Mouse (Mus musculus) midbrain, embryonic 12.5 days (tissue): ENCODE data around the gene Arl5c. TPM values are rescaled to one million over a fixed set of nuclear protein-coding genes. Genes with fewer than 3 reads are reported as not detected.

ENCODE experiments used
- ATAC-seq: fragments of 200-750 bp; cut with Nextera tagmentation; 2 replicates; pipeline ENCODE4 v1.8.0; 2017; ENCODE audit warnings: low read depth, moderate TSS enrichment, moderate library complexity; ENCODE audit not compliant: low FRiP score
- H3K27ac ChIP-seq: fragments of 300-500 bp; sonication (generic); replicated peaks from 2 replicates; pipeline ENCODE4 v1.5.1; 2016; ENCODE audit warnings: mild to moderate bottlenecking
- H3K27me3 ChIP-seq: fragments of 300-500 bp; sonication (generic); 2 replicates; pipeline ENCODE4 v1.6.1; 2016; ENCODE audit warnings: mild to moderate bottlenecking
- H3K36me3 ChIP-seq: fragments of 300-500 bp; sonication (generic); 2 replicates; pipeline ENCODE4 v1.6.1; 2016
- H3K4me1 ChIP-seq: fragments of 300-500 bp; sonication (generic); 2 replicates; pipeline ENCODE4 v1.6.1; 2016
- H3K4me2 ChIP-seq: fragments of 300-500 bp; sonication (generic); replicated peaks from 2 replicates; pipeline ENCODE4 v1.6.1; 2016; ENCODE audit warnings: mild to moderate bottlenecking, moderate library complexity
- H3K4me3 ChIP-seq: fragments of 300-500 bp; sonication (generic); 2 replicates; pipeline ENCODE4 v1.5.1; 2016; ENCODE audit warnings: mild to moderate bottlenecking
- H3K9ac ChIP-seq: fragments of 300-500 bp; sonication (generic); replicated peaks from 2 replicates; pipeline ENCODE4 v1.6.1; 2016; ENCODE audit warnings: mild to moderate bottlenecking, moderate library complexity
- H3K9me3 ChIP-seq: fragments of 300-500 bp; sonication (generic); 2 replicates; pipeline ENCODE4 v1.6.1; 2016; ENCODE audit warnings: mild to moderate bottlenecking
- WGBS: fragments of 180-500 bp; shearing (Covaris S2); methylation state at CpG from one replicate; pipeline ENCODE4 v1.1.7; 2016; 5-methylcytosine and 5-hydroxymethylcytosine counted together
- polyA plus RNA-seq: library from polyadenylated mRNA; unstranded; fragments of >200 nt; fragmentation: Nextera tagmentation; extraction: Ambion mirVana; gene quantifications from 2 replicates; pipeline ENCODE4 v1.2.1, GENCODE M21; 2016

Arl5c gene
- polyA plus RNA-seq, 1 experiment from 2014 or later: 7.4 TPM

DNA sequence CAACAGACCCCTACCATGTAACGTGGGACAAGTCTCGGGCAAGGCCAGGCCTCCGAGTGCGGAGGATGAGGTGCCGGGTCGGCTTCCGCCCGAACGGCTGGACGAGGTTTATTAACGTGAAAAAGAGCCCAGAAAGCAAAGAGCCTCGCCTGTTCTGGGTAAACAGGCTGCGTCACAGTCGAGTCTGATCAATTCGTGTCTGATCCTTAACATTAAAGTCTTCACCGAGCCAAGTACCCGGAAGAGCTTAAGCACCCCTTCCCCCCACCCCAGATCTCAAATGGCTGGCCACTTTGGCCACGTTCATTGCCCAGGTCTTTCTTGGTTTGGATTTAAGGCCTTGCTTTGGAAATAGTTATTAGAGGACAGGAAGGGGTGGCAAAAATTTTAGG, 31.3 kb upstream of the Arl5c start:
- Histone ChIP-seq H3K4me1 (peaks cover 27% of the 10 kb centered on the region), H3K4me3 (peak overlapping the region; percentile 100), H3K9me3 (no peaks in the 10 kb centered on the region), H3K9ac (peak overlapping the region; percentile 98), H3K27me3 (no peaks in the 10 kb centered on the region), H3K4me2 (peak overlapping the region; percentile 93), H3K36me3 (peaks cover 31% of the 10 kb centered on the region), H3K27ac (peak overlapping the region; percentile 94)
- no peak for ATAC-seq
- under 1% methylated on average over 18 of the region's 18 CpGs for WGBS

GRCm38 (mm10) chr11:98026570-98027296, 30.8 kb upstream of the Arl5c start, which contains the start of gene Rpl19:
Gene Rpl19, plus strand, starts transcription at chr11:98026710.
- H3K9ac ChIP-seq: peak within 1 kb of the TSS; percentile 98
- peak within 1 kb of the TSS; percentile 100 for H3K4me3 ChIP-seq
- H3K36me3 ChIP-seq: peaks cover 31% of the 10 kb centered on the region
- H3K9me3 ChIP-seq: no peaks in the 10 kb centered on the region
- under 1% methylated on average over 54 of the region's 69 CpGs for WGBS
- peak within 1 kb of the TSS; percentile 94 for H3K27ac ChIP-seq
- peak within 1 kb of the TSS; percentile 93 for H3K4me2 ChIP-seq
- ATAC-seq: peak; percentile 71
- peaks cover 27% of the 10 kb centered on the region for H3K4me1 ChIP-seq
- H3K27me3 ChIP-seq: no peaks in the 10 kb centered on the region

- Histone ChIP-seq H3K4me1 (peaks cover 32% of the 10 kb centered on the region), H3K4me2 (peak overlapping the region; percentile 93), H3K4me3 (peak overlapping the region; percentile 100), H3K27me3 (peaks cover 3% of the 10 kb centered on the region; the same call in 1 of the 2 replicates), H3K36me3 (peaks cover 30% of the 10 kb centered on the region), H3K9me3 (no peaks in the 10 kb centered on the region), H3K9ac (peak overlapping the region; percentile 98), H3K27ac (peak overlapping the region; percentile 94)
- no peak for ATAC-seq
- WGBS: 7% methylated on average over 15 of the region's 15 CpGs
These were observed 30.2 kb upstream of the Arl5c start for GRCm38 (mm10) chr11:98026248-98026569.

DNA sequence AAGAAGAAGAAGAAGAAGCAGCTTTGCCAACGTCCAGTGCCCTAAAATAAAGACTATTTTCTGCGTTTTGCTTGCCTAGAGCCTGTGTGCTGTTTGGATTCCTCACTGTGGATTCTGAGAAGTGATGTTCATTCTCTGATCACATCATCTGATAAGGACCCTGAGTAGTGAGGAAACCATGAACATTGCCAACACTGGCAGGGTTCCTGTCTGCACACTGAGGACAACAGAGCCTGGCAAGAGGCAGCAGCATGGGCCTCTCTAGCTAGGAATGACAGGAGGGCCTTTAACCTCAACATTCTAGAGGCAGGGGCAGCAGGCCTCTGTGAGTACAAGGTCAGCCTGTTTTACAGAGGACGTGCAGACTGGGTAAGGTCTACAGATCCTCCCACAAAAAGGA, 28.5 kb upstream of the Arl5c start:
- Histone ChIP-seq H3K4me3 (no peak overlapping the region), H3K4me2 (no peak overlapping the region), H3K27me3 (peaks cover 8% of the 10 kb centered on the region; the same call in 1 of the 2 replicates), H3K9me3 (no peaks in the 10 kb centered on the region), H3K36me3 (peaks cover 14% of the 10 kb centered on the region), H3K9ac (no peak overlapping the region), H3K4me1 (peaks cover 49% of the 10 kb centered on the region), H3K27ac (no peak overlapping the region)
- 95% methylated on average over 3 of the region's 3 CpGs for WGBS
- ATAC-seq: no peak

GRCm38 (mm10) chr11:98022555-98023371, 26.8 kb upstream of the Arl5c start, which contains the start of gene Cacnb1:
Gene Cacnb1, minus strand, starts transcription at chr11:98023034.
- Histone ChIP-seq H3K9me3 (no peaks in the 10 kb centered on the region), H3K4me2 (peak within 1 kb of the TSS; percentile 77), H3K4me1 (peaks cover 59% of the 10 kb centered on the region), H3K36me3 (peaks cover 4% of the 10 kb centered on the region), H3K27me3 (peaks cover 8% of the 10 kb centered on the region; the same call in 1 of the 2 replicates), H3K27ac (peak within 1 kb of the TSS; percentile 93), H3K9ac (peak within 1 kb of the TSS; percentile 95), H3K4me3 (peak within 1 kb of the TSS; percentile 75)
- WGBS: under 1% methylated on average over 50 of the region's 52 CpGs
- ATAC-seq: peak; percentile 55

DNA sequence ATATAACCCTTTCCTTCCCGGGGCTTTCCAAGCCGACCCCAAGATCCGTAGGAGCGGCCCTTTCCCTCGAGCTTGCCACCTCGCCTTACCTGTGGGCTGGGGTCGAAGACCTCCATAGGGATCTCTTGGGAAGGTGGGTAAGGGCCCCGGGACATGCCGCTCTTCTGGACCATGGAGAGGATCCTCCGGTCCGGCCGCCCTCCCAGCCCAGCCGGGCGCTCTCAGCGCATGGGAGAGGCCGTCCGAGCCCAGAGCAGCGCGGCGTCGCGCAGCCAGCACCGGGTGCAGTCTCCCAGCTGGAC, 26.2 kb upstream of the Arl5c start:
- under 1% methylated on average over 12 of the region's 23 CpGs for WGBS
- Histone ChIP-seq H3K27ac (peak overlapping the region; percentile 93), H3K36me3 (peaks cover 9% of the 10 kb centered on the region), H3K27me3 (peaks cover 8% of the 10 kb centered on the region; the same call in 1 of the 2 replicates), H3K4me2 (peak overlapping the region; percentile 77), H3K9me3 (no peaks in the 10 kb centered on the region), H3K4me3 (peak overlapping the region; percentile 75), H3K4me1 (peaks cover 54% of the 10 kb centered on the region), H3K9ac (peak overlapping the region; percentile 95)
- peak; percentile 12 for ATAC-seq

GRCm38 (mm10) chr11:98021565-98022252, 25.7 kb upstream of the Arl5c start:
- Histone ChIP-seq H3K4me2 (peak overlapping the region; percentile 77), H3K9me3 (no peaks in the 10 kb centered on the region), H3K4me3 (peak overlapping the region; percentile 75), H3K36me3 (peaks cover 14% of the 10 kb centered on the region), H3K27me3 (peaks cover 8% of the 10 kb centered on the region; the same call in 1 of the 2 replicates), H3K4me1 (peaks cover 54% of the 10 kb centered on the region), H3K27ac (peak overlapping the region; percentile 93), H3K9ac (peak overlapping the region; percentile 95)
- ATAC-seq: 0 out of 2 replicates have a peak, but pooled peaks have one; percentile 4
- 4% methylated on average over 30 of the region's 34 CpGs for WGBS

DNA sequence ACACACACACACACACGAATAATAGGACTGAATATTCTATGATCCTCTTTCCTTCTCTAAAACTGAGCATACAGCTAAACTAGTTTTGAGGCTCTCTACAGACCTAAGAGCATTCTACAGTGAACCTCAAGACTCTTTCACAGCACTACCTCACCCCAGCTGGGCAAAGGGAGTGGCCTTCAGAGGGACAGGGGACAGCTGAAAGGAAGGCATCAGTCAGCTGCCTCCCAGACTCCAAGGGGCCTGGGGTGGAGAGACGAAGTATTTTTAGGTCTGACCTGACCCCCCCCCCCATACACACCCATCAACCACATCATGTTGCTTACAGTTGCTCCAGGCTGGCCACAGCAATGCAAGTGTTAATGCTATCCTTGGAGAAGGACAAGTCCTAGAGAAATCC, 25.1 kb upstream of the Arl5c start:
- H3K4me1 ChIP-seq: peaks cover 53% of the 10 kb centered on the region
- peak overlapping the region; percentile 93 for H3K27ac ChIP-seq
- 63% methylated on average over 2 of the region's 2 CpGs for WGBS

GRCm38 (mm10) chr11:98020710-98021109, 24.7 kb upstream of the Arl5c start:
- H3K36me3 ChIP-seq: peaks cover 24% of the 10 kb centered on the region
- WGBS: 64% methylated on average over 1 of the region's 1 CpGs
- H3K27me3 ChIP-seq: peaks cover 8% of the 10 kb centered on the region; the same call in 1 of the 2 replicates
- peaks cover 49% of the 10 kb centered on the region for H3K4me1 ChIP-seq
- no peak for ATAC-seq
- H3K4me3 ChIP-seq: peak overlapping the region; percentile 75
- H3K27ac ChIP-seq: peak overlapping the region; percentile 80
- H3K4me2 ChIP-seq: peak overlapping the region; percentile 77
- H3K9me3 ChIP-seq: no peaks in the 10 kb centered on the region
- H3K9ac ChIP-seq: peak overlapping the region; percentile 41; the same call in 1 of the 2 replicates

More for the DNA sequence above, 25.1 kb upstream of the Arl5c start:
- peaks cover 20% of the 10 kb centered on the region for H3K36me3 ChIP-seq
- peaks cover 8% of the 10 kb centered on the region; the same call in 1 of the 2 replicates for H3K27me3 ChIP-seq
- H3K4me2 ChIP-seq: peak overlapping the region; percentile 77
- H3K9me3 ChIP-seq: no peaks in the 10 kb centered on the region
- no peak for ATAC-seq
- peak overlapping the region; percentile 75 for H3K4me3 ChIP-seq
- peak overlapping the region; percentile 95 for H3K9ac ChIP-seq

DNA sequence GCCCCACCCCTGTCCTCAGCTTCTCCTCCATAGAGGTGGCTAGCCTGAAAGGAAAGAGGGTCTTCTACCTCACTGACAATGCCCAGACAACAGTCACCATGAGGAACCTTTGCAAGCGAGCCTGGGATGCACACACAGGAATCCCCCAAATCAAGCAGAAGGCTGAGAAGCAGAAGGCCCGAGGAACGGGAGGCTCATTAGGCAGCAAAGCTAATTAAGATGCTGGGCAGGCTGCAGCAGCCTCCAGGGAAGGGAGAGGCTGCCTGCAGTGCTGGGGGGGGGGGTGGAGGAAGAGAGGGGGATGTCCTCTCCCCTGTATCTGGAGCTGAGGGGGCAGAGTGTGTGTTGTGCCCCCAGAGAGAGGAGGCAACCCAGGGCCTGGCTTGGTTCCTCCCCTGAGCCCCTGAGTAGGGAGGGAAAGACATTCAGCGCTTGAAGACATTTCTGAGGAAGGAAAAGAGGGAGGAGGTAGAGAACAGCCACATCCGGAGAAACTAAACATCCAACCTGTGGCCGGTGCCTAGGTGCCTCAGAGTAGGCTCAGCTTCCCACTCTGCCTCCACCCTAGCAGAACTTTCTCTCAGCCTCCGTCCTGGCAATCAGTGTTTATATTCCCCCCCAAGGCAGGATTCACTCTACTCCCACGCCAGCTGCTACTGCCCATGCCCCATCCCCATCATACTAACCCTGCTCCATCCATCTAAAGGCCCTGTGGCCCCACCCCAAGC, 24.1 kb upstream of the Arl5c start:
- Histone ChIP-seq H3K27me3 (peaks cover 8% of the 10 kb centered on the region; the same call in 1 of the 2 replicates), H3K9ac (peak overlapping the region; percentile 41), H3K36me3 (peaks cover 29% of the 10 kb centered on the region), H3K4me1 (peaks cover 44% of the 10 kb centered on the region), H3K9me3 (no peaks in the 10 kb centered on the region), H3K27ac (peak overlapping the region; percentile 80), H3K4me3 (peak overlapping the region; percentile 75), H3K4me2 (peak overlapping the region; percentile 77)
- WGBS: 29% methylated on average over 8 of the region's 8 CpGs
- ATAC-seq: no peak
